In the genomic region with DNA sequence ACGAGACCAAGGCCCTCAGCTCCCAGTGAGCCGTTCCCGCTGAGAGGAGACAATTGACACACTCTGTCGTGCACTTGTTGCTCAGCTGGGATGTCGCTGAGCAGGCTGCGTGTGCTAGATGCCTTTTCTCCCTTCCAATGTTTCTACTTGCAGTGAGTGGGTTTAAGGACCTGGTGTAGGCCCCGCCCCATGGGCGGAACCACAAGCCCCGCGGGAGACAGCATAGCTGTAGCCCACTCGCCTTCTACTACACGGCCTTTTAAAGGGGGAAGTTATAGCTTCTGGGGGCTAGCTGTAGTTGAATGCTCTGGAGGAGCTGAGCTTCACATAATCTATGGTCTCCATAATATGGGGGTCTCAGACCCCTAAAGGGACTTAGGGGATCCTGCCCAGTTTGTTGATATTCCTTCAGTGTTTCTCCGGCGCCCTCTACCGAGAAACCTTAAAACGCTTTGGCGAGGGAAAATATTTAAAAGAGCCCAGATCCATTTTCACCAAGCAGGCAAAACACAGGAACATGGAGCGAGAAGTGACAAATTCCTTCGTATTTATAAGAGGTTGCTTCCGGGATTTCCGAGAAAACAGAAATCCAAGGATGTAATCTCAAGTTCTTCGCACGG, we compare ENCODE assay signal across 8 mouse cellular contexts. TPM values are rescaled to one million over a fixed set of nuclear protein-coding genes. Genes with fewer than 3 reads are reported as not detected.
DNase-seq lines count a peak whose midpoint lies in the region; ATAC-seq and TF ChIP-seq lines count a peak whose summit lies in the region.

No protein-coding gene starts in this region.

- peaks cover 10% of the 10 kb centered on the region; the same call in 1 of the 2 replicates for H3K36me3 ChIP-seq in ES-Bruce4 (ENCODE audit: control insufficient read depth, insufficient read depth, low read length, poor library complexity, severe bottlenecking)
- H3K36me3 ChIP-seq in embryonic facial prominence, embryonic 11.5 days (replicated peaks; ENCODE audit: control insufficient read depth, insufficient read depth, low read depth, low read length), result peaks cover 3% of the 10 kb centered on the region; the same call in 1 of the 2 replicates
- H3K36me3 ChIP-seq in limb, embryonic 15.5 days, result peaks cover 15% of the 10 kb centered on the region

- peak overlapping the region; percentile 41 for H3K4me2 ChIP-seq in embryonic facial prominence, embryonic 11.5 days (ENCODE audit: low read depth, low read length)
- H3K4me2 ChIP-seq in limb, embryonic 15.5 days, result peak overlapping the region; percentile 55

- no peaks in the 10 kb centered on the region for H3K9me3 ChIP-seq in ES-Bruce4 (replicated peaks; ENCODE audit: control insufficient read depth, insufficient read depth, low read length, poor library complexity, severe bottlenecking)
- no peaks in the 10 kb centered on the region for H3K9me3 ChIP-seq in embryonic facial prominence, embryonic 11.5 days (replicated peaks; ENCODE audit: control insufficient read depth, low read length)
- H3K9me3 ChIP-seq in limb, embryonic 15.5 days, result no peaks in the 10 kb centered on the region

- ATAC-seq in embryonic facial prominence, embryonic 11.5 days (replicated peaks; ENCODE audit: insufficient number of reproducible peaks, low FRiP score, low TSS enrichment, low read depth), result no peak
- ATAC-seq in limb, embryonic 15.5 days (ENCODE audit: insufficient number of reproducible peaks, low FRiP score, low TSS enrichment, low read depth), result no peak
- no peak for ATAC-seq in activated CD4-positive, CD25-positive, alpha-beta regulatory T cell, adult 4 months

- peak; percentile 70 for DNase-seq in gastrocnemius, adult 2 months
- DNase-seq in gastrocnemius, postnatal 25 days, result no peak
- peak; percentile 66 for DNase-seq in embryonic facial prominence, embryonic 11.5 days (ENCODE audit: low spot score)
- DNase-seq in heart, postnatal 4 days, result peak; percentile 64
- DNase-seq in naive thymus-derived CD4-positive, alpha-beta T cell, adult 2 months (ENCODE audit: low read depth), result peak; percentile 41

- peak overlapping the region; percentile 97 for H3K4me3 ChIP-seq in gastrocnemius, adult 2 months
- H3K4me3 ChIP-seq in ES-Bruce4 (ENCODE audit: low read depth, low read length), result peak overlapping the region; percentile 22; the same call in 1 of the 2 replicates
- peak overlapping the region; percentile 18; the same call in 1 of the 2 replicates for H3K4me3 ChIP-seq in embryonic facial prominence, embryonic 11.5 days (ENCODE audit: low read depth, low read length)
- H3K4me3 ChIP-seq in limb, embryonic 15.5 days, result peak overlapping the region; percentile 40

- H3K27me3 ChIP-seq in ES-Bruce4 (ENCODE audit: control insufficient read depth, insufficient read depth, low read length, poor library complexity, severe bottlenecking), result no peaks in the 10 kb centered on the region
- no peaks in the 10 kb centered on the region for H3K27me3 ChIP-seq in embryonic facial prominence, embryonic 11.5 days (ENCODE audit: control insufficient read depth, insufficient read depth, low read length)
- H3K27me3 ChIP-seq in limb, embryonic 15.5 days, result no peaks in the 10 kb centered on the region

- WGBS in embryonic facial prominence, embryonic 11.5 days, result 18% methylated on average over 23 of the region's 23 CpGs
- WGBS in limb, embryonic 15.5 days, result 16% methylated on average over 22 of the region's 23 CpGs

- intact Hi-C loops in gastrocnemius, adult 2 months (cut with DNase I), result no loop called here

- no peak for TF ChIP-seq POLR2A in ES-Bruce4 (IDR thresholded peaks at IDR 0.05; ENCODE audit: insufficient read depth, low read length)

- TF ChIP-seq EP300 in ES-Bruce4 (IDR thresholded peaks at IDR 0.05; ENCODE audit: insufficient read depth, low read depth, low read length), result no peak

- peak overlapping the region; percentile 97 for H3K27ac ChIP-seq in gastrocnemius, adult 2 months
- no peak overlapping the region for H3K27ac ChIP-seq in ES-Bruce4 (ENCODE audit: insufficient read depth, low read length)
- H3K27ac ChIP-seq in embryonic facial prominence, embryonic 11.5 days (replicated peaks; ENCODE audit: low read depth, low read length), result no peak overlapping the region
- H3K27ac ChIP-seq in limb, embryonic 15.5 days, result peak overlapping the region; percentile 28

- peak; percentile 71 for TF ChIP-seq CTCF in gastrocnemius, adult 2 months (IDR thresholded peaks at IDR 0.05)
- TF ChIP-seq CTCF in ES-Bruce4 (IDR thresholded peaks at IDR 0.05; ENCODE audit: low read depth, low read length), result no peak

- no peak overlapping the region for H3K9ac ChIP-seq in ES-Bruce4 (ENCODE audit: low read depth, poor library complexity, severe bottlenecking)
- no peak overlapping the region for H3K9ac ChIP-seq in embryonic facial prominence, embryonic 11.5 days (replicated peaks; ENCODE audit: low read length)
- H3K9ac ChIP-seq in limb, embryonic 15.5 days, result 0 out of 2 replicates have a peak overlapping the region, but pooled peaks have one; percentile 14

- peaks cover 7% of the 10 kb centered on the region for H3K4me1 ChIP-seq in ES-Bruce4 (ENCODE audit: control insufficient read depth, insufficient read depth, low read length)
- H3K4me1 ChIP-seq in embryonic facial prominence, embryonic 11.5 days (ENCODE audit: control insufficient read depth, insufficient read depth, low read length), result peaks cover 2% of the 10 kb centered on the region; the same call in 1 of the 2 replicates
- H3K4me1 ChIP-seq in limb, embryonic 15.5 days, result peaks cover 47% of the 10 kb centered on the region

RNA-seq across cellular contexts. Expression of gene Ak1, which starts 10.8 kb away (rescaled TPM):
- total RNA-seq in gastrocnemius, adult 2 months (2021), result 1,000 to 10,000 TPM; 1,555 to 1,869 TPM
- total RNA-seq in gastrocnemius, postnatal 25 days (2021), result 1,000 to 10,000 TPM; 1,680 to 2,125 TPM
- polyA plus RNA-seq in ES-Bruce4 (2011; ENCODE audit: insufficient read depth, insufficient read length, low read depth, missing spikeins), result 71.8 and 74.7 TPM in 2 replicates
- 13.7 and 16.6 TPM in 2 replicates for polyA plus RNA-seq in embryonic facial prominence, embryonic 11.5 days (2014; fragmentation: Nextera tagmentation; extraction: Ambion mirVana)
- total RNA-seq in heart, postnatal 4 days (2021), result 100 to 1,000 TPM; 405 to 424 TPM
- 46.9 and 132 TPM in 2 replicates for polyA plus RNA-seq in limb, embryonic 15.5 days (2015; fragmentation: Nextera tagmentation; extraction: Ambion mirVana)
- under 1 TPM; 0.16 to 0.48 TPM for polyA plus RNA-seq in activated CD4-positive, CD25-positive, alpha-beta regulatory T cell, adult 4 months (2017; shearing (Covaris generic))

RNA-seq across cellular contexts. Expression of gene St6galnac6, which starts 11.2 kb away (rescaled TPM):
- 10 to 100 TPM; 46.8 to 56.5 TPM for total RNA-seq in gastrocnemius, adult 2 months (2021)
- total RNA-seq in gastrocnemius, postnatal 25 days (2021), result 10 to 100 TPM; 37.3 to 42.6 TPM
- polyA plus RNA-seq in ES-Bruce4 (2011; ENCODE audit: insufficient read depth, insufficient read length, low read depth, missing spikeins), result 22.5 and 24.2 TPM in 2 replicates
- 6.3 and 6.8 TPM in 2 replicates for polyA plus RNA-seq in embryonic facial prominence, embryonic 11.5 days (2014; fragmentation: Nextera tagmentation; extraction: Ambion mirVana)
- total RNA-seq in heart, postnatal 4 days (2021), result 10 to 100 TPM; 77.5 to 82.7 TPM
- polyA plus RNA-seq in limb, embryonic 15.5 days (2015; fragmentation: Nextera tagmentation; extraction: Ambion mirVana), result 24.7 and 27.1 TPM in 2 replicates
- 1 to 10 TPM; 2.5 to 3.4 TPM for polyA plus RNA-seq in activated CD4-positive, CD25-positive, alpha-beta regulatory T cell, adult 4 months (2017; shearing (Covaris generic))

RNA-seq across cellular contexts. Expression of gene St6galnac4, which starts 23.8 kb away (rescaled TPM):
- 10 to 100 TPM in 1 of 2 experiments, 1 to 10 TPM in 1; 8.7 to 21.6 TPM for total RNA-seq in gastrocnemius, adult 2 months (2021)
- 10 to 100 TPM; 24.6 to 29.2 TPM for total RNA-seq in gastrocnemius, postnatal 25 days (2021)
- 9.4 and 9.7 TPM in 2 replicates for polyA plus RNA-seq in ES-Bruce4 (2011; ENCODE audit: insufficient read depth, insufficient read length, low read depth, missing spikeins)
- 20.3 and 22.8 TPM in 2 replicates for polyA plus RNA-seq in embryonic facial prominence, embryonic 11.5 days (2014; fragmentation: Nextera tagmentation; extraction: Ambion mirVana)
- 10 to 100 TPM; 31.6 to 38.6 TPM for total RNA-seq in heart, postnatal 4 days (2021)
- 33.8 and 44.2 TPM in 2 replicates for polyA plus RNA-seq in limb, embryonic 15.5 days (2015; fragmentation: Nextera tagmentation; extraction: Ambion mirVana)
- 10 to 100 TPM; 30.7 to 39.8 TPM for polyA plus RNA-seq in activated CD4-positive, CD25-positive, alpha-beta regulatory T cell, adult 4 months (2017; shearing (Covaris generic))

RNA-seq across cellular contexts. Expression of gene 9430097D07Rik, which starts 35.2 kb away (rescaled TPM):
- not detected for total RNA-seq in gastrocnemius, adult 2 months (2021)
- not detected for total RNA-seq in gastrocnemius, postnatal 25 days (2021)
- polyA plus RNA-seq in ES-Bruce4 (2011; ENCODE audit: insufficient read depth, insufficient read length, low read depth, missing spikeins), result 0.44 TPM in 1 of 2 replicates, not detected in the other
- 0.32 and 0.36 TPM in 2 replicates for polyA plus RNA-seq in embryonic facial prominence, embryonic 11.5 days (2014; fragmentation: Nextera tagmentation; extraction: Ambion mirVana)
- not detected for total RNA-seq in heart, postnatal 4 days (2021)
- not detected in 2 replicates for polyA plus RNA-seq in limb, embryonic 15.5 days (2015; fragmentation: Nextera tagmentation; extraction: Ambion mirVana)
- polyA plus RNA-seq in activated CD4-positive, CD25-positive, alpha-beta regulatory T cell, adult 4 months (2017; shearing (Covaris generic)), result not detected

RNA-seq across cellular contexts. Expression of gene Eng, which starts 35.7 kb away (rescaled TPM):
- total RNA-seq in gastrocnemius, adult 2 months (2021), result 10 to 100 TPM; 26.5 to 38.8 TPM
- 10 to 100 TPM; 28.0 to 30.7 TPM for total RNA-seq in gastrocnemius, postnatal 25 days (2021)
- polyA plus RNA-seq in ES-Bruce4 (2011; ENCODE audit: insufficient read depth, insufficient read length, low read depth, missing spikeins), result 20.0 and 20.8 TPM in 2 replicates
- polyA plus RNA-seq in embryonic facial prominence, embryonic 11.5 days (2014; fragmentation: Nextera tagmentation; extraction: Ambion mirVana), result 19.2 and 22.6 TPM in 2 replicates
- total RNA-seq in heart, postnatal 4 days (2021), result 100 to 1,000 TPM; 149 to 162 TPM
- polyA plus RNA-seq in limb, embryonic 15.5 days (2015; fragmentation: Nextera tagmentation; extraction: Ambion mirVana), result 64.6 and 71.5 TPM in 2 replicates
- not detected for polyA plus RNA-seq in activated CD4-positive, CD25-positive, alpha-beta regulatory T cell, adult 4 months (2017; shearing (Covaris generic))

Comparison
In these comparisons a context has a peak if more than half of its experiments do, and no peak if none do; other contexts are left out.
1. H3K27ac ChIP-seq: peak in gastrocnemius, adult 2 months (single experiment) and limb, embryonic 15.5 days (single experiment); none in ES-Bruce4 (single experiment) and embryonic facial prominence, embryonic 11.5 days (single experiment).
2. H3K4me3 ChIP-seq: peak in every context shown above with its lines; median percentile 97 in gastrocnemius, adult 2 months; 40 in limb, embryonic 15.5 days; 22 in ES-Bruce4; 18 in embryonic facial prominence, embryonic 11.5 days.